Mouse (Mus musculus): Measurements from ENCODE around the gene Raver1.

Raver1 gene

GRCm38 (mm10) chr9:21041308-21041707 lies 50.5 kb downstream of the Raver1 start:
- DNase-seq (ENCODE audit: low read depth, low spot score) = no peak

GRCm38 (mm10) chr9:21039779-21040178 lies 52.0 kb downstream of the Raver1 start:
- no peak for DNase-seq (ENCODE audit: low read depth, low spot score)

- DNase-seq (ENCODE audit: low read depth, low spot score) = peak; percentile 69
These were observed 54.3 kb downstream of the Raver1 start for GRCm38 (mm10) chr9:21037481-21037891.

GRCm38 (mm10) chr9:21036666-21037065 lies 55.1 kb downstream of the Raver1 start:
- no peak for DNase-seq (ENCODE audit: low read depth, low spot score)

GRCm38 (mm10) chr9:21036161-21036560 lies 55.6 kb downstream of the Raver1 start:
- DNase-seq (ENCODE audit: low read depth, low spot score) = no peak

GRCm38 (mm10) chr9:21035586-21035985 lies 56.2 kb downstream of the Raver1 start:
- no peak for DNase-seq (ENCODE audit: low read depth, low spot score)

- DNase-seq (ENCODE audit: low read depth, low spot score) = peak; percentile 82
These were observed 57.2 kb downstream of the Raver1 start for GRCm38 (mm10) chr9:21034481-21035085.

GRCm38 (mm10) chr9:21033136-21033535 lies 58.7 kb downstream of the Raver1 start:
- peak; percentile 95 for DNase-seq (ENCODE audit: low read depth, low spot score)

- DNase-seq (ENCODE audit: low read depth, low spot score) = no peak
These were observed 59.3 kb downstream of the Raver1 start for GRCm38 (mm10) chr9:21032491-21032890.

- no peak for DNase-seq (ENCODE audit: low read depth, low spot score)
These were observed 59.9 kb downstream of the Raver1 start, which contains the start of gene Icam5 for GRCm38 (mm10) chr9:21031896-21032351. Gene Icam5, plus strand, starts transcription at chr9:21032073.

- DNase-seq (ENCODE audit: low read depth, low spot score) = peak; percentile 84
These were observed 60.4 kb downstream of the Raver1 start for GRCm38 (mm10) chr9:21031251-21031895.

GRCm38 (mm10) chr9:21030781-21031250 lies 61.0 kb downstream of the Raver1 start:
- peak; percentile 96 for DNase-seq (ENCODE audit: low read depth, low spot score)

- no peak for DNase-seq (ENCODE audit: low read depth, low spot score)
These were observed 61.7 kb downstream of the Raver1 start for GRCm38 (mm10) chr9:21030055-21030600.

- peak; percentile 95 for DNase-seq (ENCODE audit: low read depth, low spot score)
These were observed 62.3 kb downstream of the Raver1 start, which contains the start of gene Icam4 for GRCm38 (mm10) chr9:21029291-21030054. Gene Icam4, plus strand, starts transcription at chr9:21029373.

- DNase-seq (ENCODE audit: low read depth, low spot score) = no peak
These were observed 63.2 kb downstream of the Raver1 start for GRCm38 (mm10) chr9:21028560-21029110.

GRCm38 (mm10) chr9:21027774-21028290 lies 64.0 kb downstream of the Raver1 start:
- DNase-seq (ENCODE audit: low read depth, low spot score) = peak; percentile 78

- no peak for DNase-seq (ENCODE audit: low read depth, low spot score)
These were observed 65.0 kb downstream of the Raver1 start for GRCm38 (mm10) chr9:21026849-21027248.

- DNase-seq (ENCODE audit: low read depth, low spot score) = no peak
These were observed 66.5 kb downstream of the Raver1 start for GRCm38 (mm10) chr9:21025258-21025810.

Measured in ZHBTc4 (cell line).